In genomic region chr4:150347387-150347672, GRCm38 (mm10) we compare ENCODE assay signal across 8 mouse cellular contexts.
DNase-seq lines count a peak whose midpoint lies in the region; TF ChIP-seq lines count a peak whose summit lies in the region.

No protein-coding gene starts in this region.

- TF ChIP-seq CTCF in gastrocnemius, adult 2 months (IDR thresholded peaks at IDR 0.05): peak; percentile 77

- intact Hi-C loops in gastrocnemius, adult 2 months (cut with DNase I): loop anchor here (5.0 kb wide), 1 partner anchor 280 kb away; no protein-coding TSS in a partner anchor
- intact Hi-C loops in gastrocnemius, postnatal 36 days (cut with DNase I): loop anchor here (2.0 to 5.0 kb wide), 2 partner anchors 91 to 280 kb away; no protein-coding TSS in a partner anchor

- DNase-seq in gastrocnemius, adult 2 months: no peak
- DNase-seq in gastrocnemius, postnatal 36 days: no peak
- DNase-seq in lung, postnatal 10 days: peak; percentile 41
- DNase-seq in lung, adult 18-20 months: no peak
- peak; percentile 44 for DNase-seq in c-Kit-positive CD71-positive TER-119-positive erythroid progenitor cells, embryonic 14.5 days (ENCODE audit: low spot score)
- peak; percentile 56 for DNase-seq in lung, postnatal 36 days
- DNase-seq in adrenal gland, postnatal 25 days: no peak
- DNase-seq in gastrocnemius, postnatal 25 days: no peak

- no peak overlapping the region for H3K4me3 ChIP-seq in gastrocnemius, adult 2 months

- H3K27ac ChIP-seq in gastrocnemius, adult 2 months: no peak overlapping the region

Comparison
In these comparisons a context has a peak if more than half of its experiments do, and no peak if none do; other contexts are left out.
1. DNase-seq: peak in lung, postnatal 10 days (single experiment), c-Kit-positive CD71-positive TER-119-positive erythroid progenitor cells, embryonic 14.5 days (single experiment) and lung, postnatal 36 days (single experiment); none in gastrocnemius, adult 2 months (single experiment), gastrocnemius, postnatal 36 days (0 of 2), lung, adult 18-20 months (0 of 2), adrenal gland, postnatal 25 days (single experiment) and gastrocnemius, postnatal 25 days (single experiment).